Mouse (Mus musculus): ENCODE measurements around the gene 1700013G24Rik. TPM values are rescaled to one million over a fixed set of nuclear protein-coding genes. Genes with fewer than 3 reads are reported as not detected.

The 1700013G24Rik gene
- polyA plus RNA-seq, 1 experiment from 2014 or later: not detected

DNA sequence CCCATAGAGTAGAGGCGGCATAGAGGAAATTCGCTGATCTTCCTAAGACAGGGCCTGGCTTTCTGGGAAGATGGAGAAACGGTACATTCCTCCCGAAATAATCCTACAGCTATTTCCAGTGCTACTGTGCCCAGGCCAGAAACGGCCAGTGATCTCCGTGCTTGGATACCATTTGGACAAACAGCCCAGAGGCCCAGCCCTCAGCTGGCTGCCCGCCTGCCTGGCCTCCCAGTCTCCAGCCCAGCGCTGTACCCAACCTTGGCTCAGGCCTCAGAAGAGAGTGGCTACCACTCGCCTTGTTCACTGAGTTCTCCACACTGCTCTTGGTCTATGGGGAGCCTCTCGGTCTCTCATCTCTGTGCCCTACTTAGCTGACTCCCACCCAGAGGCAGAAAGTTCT lies 3.4 kb upstream of the 1700013G24Rik start:
- no peak for DNase-seq (ENCODE audit: low spot score)
- no peaks in the 10 kb centered on the region for H3K9me3 ChIP-seq (ENCODE audit: control insufficient read depth, low read length)
- no peak overlapping the region for H3K9ac ChIP-seq (ENCODE audit: low read length)
- H3K36me3 ChIP-seq (ENCODE audit: control insufficient read depth, insufficient read depth, low read length): no peaks in the 10 kb centered on the region
- WGBS: 83% methylated on average over 10 of the region's 10 CpGs
- no peaks in the 10 kb centered on the region for H3K27me3 ChIP-seq (ENCODE audit: control insufficient read depth, insufficient read depth, low read length)
- H3K4me1 ChIP-seq (ENCODE audit: control insufficient read depth, insufficient read depth, low read length): no peaks in the 10 kb centered on the region
- H3K4me2 ChIP-seq (ENCODE audit: low read depth): no peak overlapping the region
- no peak overlapping the region for H3K4me3 ChIP-seq (ENCODE audit: low read depth, low read length)
- no peak overlapping the region for H3K27ac ChIP-seq (ENCODE audit: low read depth, low read length)
- no peak for ATAC-seq (ENCODE audit: insufficient read depth, low FRiP score, low TSS enrichment)

DNA sequence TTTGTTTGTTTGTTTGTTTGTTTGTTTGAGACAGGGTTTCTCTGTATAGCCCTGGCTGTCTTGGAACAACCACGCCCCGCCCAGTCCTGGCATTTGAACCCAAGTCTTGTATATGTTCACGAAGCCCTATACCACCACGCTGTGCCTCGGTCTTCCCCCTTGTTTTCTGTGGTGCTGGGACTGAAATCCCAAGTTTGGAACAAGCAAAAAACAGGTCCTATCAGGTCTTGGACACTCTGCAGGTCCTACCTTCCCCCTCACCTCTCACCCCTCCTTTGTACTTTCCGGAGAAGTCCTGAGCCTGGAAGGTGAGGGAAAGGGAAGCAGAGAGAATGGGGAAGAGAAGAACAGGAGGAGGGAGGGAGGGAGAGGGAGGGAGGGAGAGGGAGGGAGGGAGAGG lies 894 bp upstream of the 1700013G24Rik start:
- 94% methylated on average over 6 of the region's 6 CpGs for WGBS
- Histone ChIP-seq H3K9me3 (ENCODE audit: control insufficient read depth, low read length) (no peaks in the 10 kb centered on the region), H3K27ac (ENCODE audit: low read depth, low read length) (no peak overlapping the region), H3K4me3 (ENCODE audit: low read depth, low read length) (no peak overlapping the region), H3K27me3 (ENCODE audit: control insufficient read depth, insufficient read depth, low read length) (no peaks in the 10 kb centered on the region), H3K9ac (ENCODE audit: low read length) (no peak overlapping the region), H3K36me3 (ENCODE audit: control insufficient read depth, insufficient read depth, low read length) (no peaks in the 10 kb centered on the region), H3K4me1 (ENCODE audit: control insufficient read depth, insufficient read depth, low read length) (no peaks in the 10 kb centered on the region), H3K4me2 (ENCODE audit: low read depth) (no peak overlapping the region)
- ATAC-seq (ENCODE audit: insufficient read depth, low FRiP score, low TSS enrichment) (no peak), DNase-seq (ENCODE audit: low spot score) (no peak)

DNA sequence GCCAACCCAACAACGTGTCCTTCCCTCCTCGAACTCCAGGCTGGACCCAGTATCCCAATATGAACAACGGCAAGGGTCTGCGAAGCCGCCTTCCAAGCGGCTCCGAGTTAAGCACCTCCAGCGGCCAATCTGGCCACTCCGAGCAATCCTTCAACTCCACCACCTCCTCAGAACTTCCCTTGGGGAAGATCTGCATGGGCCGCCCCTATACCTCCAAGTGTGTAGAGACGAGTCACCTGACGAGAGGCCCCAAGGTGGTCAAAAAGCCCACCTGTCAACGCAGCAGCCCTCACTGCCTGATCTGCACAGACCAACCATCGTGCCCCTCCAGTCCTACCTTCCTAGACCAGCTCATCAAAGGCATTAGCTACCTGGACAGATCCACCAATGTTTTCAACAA lies 1.5 kb downstream of the 1700013G24Rik start:
- Histone ChIP-seq H3K4me3 (ENCODE audit: low read depth, low read length) (no peak overlapping the region), H3K9me3 (ENCODE audit: control insufficient read depth, low read length) (no peaks in the 10 kb centered on the region), H3K27ac (ENCODE audit: low read depth, low read length) (no peak overlapping the region), H3K4me1 (ENCODE audit: control insufficient read depth, insufficient read depth, low read length) (no peaks in the 10 kb centered on the region), H3K4me2 (ENCODE audit: low read depth) (no peak overlapping the region), H3K9ac (ENCODE audit: low read length) (no peak overlapping the region), H3K27me3 (ENCODE audit: control insufficient read depth, insufficient read depth, low read length) (no peaks in the 10 kb centered on the region), H3K36me3 (ENCODE audit: control insufficient read depth, insufficient read depth, low read length) (no peaks in the 10 kb centered on the region)
- DNase-seq (ENCODE audit: low spot score): no peak
- WGBS: 92% methylated on average over 14 of the region's 14 CpGs
- no peak for ATAC-seq (ENCODE audit: insufficient read depth, low FRiP score, low TSS enrichment)

GRCm38 (mm10) chr4:137456581-137456980 lies 3.5 kb downstream of the 1700013G24Rik start:
- ATAC-seq (ENCODE audit: insufficient read depth, low FRiP score, low TSS enrichment): no peak
- Histone ChIP-seq H3K9me3 (ENCODE audit: control insufficient read depth, low read length) (no peaks in the 10 kb centered on the region), H3K27me3 (ENCODE audit: control insufficient read depth, insufficient read depth, low read length) (no peaks in the 10 kb centered on the region), H3K9ac (ENCODE audit: low read length) (no peak overlapping the region), H3K4me1 (ENCODE audit: control insufficient read depth, insufficient read depth, low read length) (no peaks in the 10 kb centered on the region), H3K4me3 (ENCODE audit: low read depth, low read length) (no peak overlapping the region), H3K27ac (ENCODE audit: low read depth, low read length) (no peak overlapping the region), H3K4me2 (ENCODE audit: low read depth) (no peak overlapping the region), H3K36me3 (ENCODE audit: control insufficient read depth, insufficient read depth, low read length) (no peaks in the 10 kb centered on the region)
- DNase-seq (ENCODE audit: low spot score): no peak
- 87% methylated on average over 12 of the region's 12 CpGs for WGBS

GRCm38 (mm10) chr4:137457292-137457691 lies 4.2 kb downstream of the 1700013G24Rik start:
- no peak for DNase-seq (ENCODE audit: low spot score)
- Histone ChIP-seq H3K9ac (ENCODE audit: low read length) (no peak overlapping the region), H3K4me3 (ENCODE audit: low read depth, low read length) (no peak overlapping the region), H3K36me3 (ENCODE audit: control insufficient read depth, insufficient read depth, low read length) (no peaks in the 10 kb centered on the region), H3K27me3 (ENCODE audit: control insufficient read depth, insufficient read depth, low read length) (no peaks in the 10 kb centered on the region), H3K4me1 (ENCODE audit: control insufficient read depth, insufficient read depth, low read length) (no peaks in the 10 kb centered on the region), H3K9me3 (ENCODE audit: control insufficient read depth, low read length) (no peaks in the 10 kb centered on the region), H3K27ac (ENCODE audit: low read depth, low read length) (no peak overlapping the region), H3K4me2 (ENCODE audit: low read depth) (no peak overlapping the region)
- WGBS: 84% methylated on average over 4 of the region's 4 CpGs
- ATAC-seq (ENCODE audit: insufficient read depth, low FRiP score, low TSS enrichment): no peak

DNA sequence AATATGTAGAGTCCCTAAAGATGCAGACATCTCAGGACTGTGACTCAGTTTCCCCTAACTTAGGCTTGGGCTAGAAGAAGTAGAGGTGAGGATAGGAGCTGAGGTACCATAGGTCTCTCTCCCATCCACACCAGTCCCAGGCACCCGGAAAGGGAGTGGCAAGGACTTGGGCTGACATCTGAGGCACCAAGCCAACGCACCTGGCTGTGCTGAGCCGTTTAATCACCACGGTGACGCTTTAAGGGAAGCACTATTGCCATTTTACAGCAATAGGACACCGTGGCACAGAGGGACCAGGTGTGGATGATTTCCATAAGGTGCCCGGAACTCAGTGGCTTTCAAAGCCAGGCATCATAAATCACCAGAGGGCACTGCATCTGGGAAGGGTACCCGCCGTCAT lies 5.2 kb downstream of the 1700013G24Rik start:
- no peaks in the 10 kb centered on the region for H3K36me3 ChIP-seq (ENCODE audit: control insufficient read depth, insufficient read depth, low read length)
- H3K4me3 ChIP-seq (ENCODE audit: low read depth, low read length): no peak overlapping the region
- no peak for DNase-seq (ENCODE audit: low spot score)
- H3K27ac ChIP-seq (ENCODE audit: low read depth, low read length): no peak overlapping the region
- H3K4me2 ChIP-seq (ENCODE audit: low read depth): no peak overlapping the region
- no peaks in the 10 kb centered on the region for H3K4me1 ChIP-seq (ENCODE audit: control insufficient read depth, insufficient read depth, low read length)
- H3K9ac ChIP-seq (ENCODE audit: low read length): no peak overlapping the region
- no peaks in the 10 kb centered on the region for H3K9me3 ChIP-seq (ENCODE audit: control insufficient read depth, low read length)
- no peaks in the 10 kb centered on the region for H3K27me3 ChIP-seq (ENCODE audit: control insufficient read depth, insufficient read depth, low read length)
- 87% methylated on average over 9 of the region's 9 CpGs for WGBS
- no peak for ATAC-seq (ENCODE audit: insufficient read depth, low FRiP score, low TSS enrichment)

DNA sequence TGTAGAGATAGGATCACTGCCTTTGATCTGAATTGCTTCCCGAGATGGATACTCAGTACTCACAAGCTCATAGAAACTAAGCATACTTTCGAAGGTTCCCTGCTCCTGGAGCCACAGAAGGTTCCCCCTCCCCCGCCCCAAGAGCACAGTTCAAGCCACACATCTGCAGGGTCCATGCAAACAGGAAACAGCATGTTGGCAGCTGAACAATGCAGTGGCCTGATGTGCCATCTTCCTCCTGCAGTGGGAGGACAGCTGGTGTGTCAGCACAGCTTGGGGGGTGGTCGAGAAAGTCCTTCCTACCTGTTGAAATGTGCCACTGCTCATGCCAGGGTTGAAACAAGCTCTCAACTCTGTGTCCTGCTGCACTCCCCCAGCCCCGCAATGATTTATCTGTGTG lies 5.8 kb downstream of the 1700013G24Rik start:
- 71% methylated on average over 5 of the region's 5 CpGs for WGBS
- Histone ChIP-seq H3K4me1 (ENCODE audit: control insufficient read depth, insufficient read depth, low read length) (no peaks in the 10 kb centered on the region), H3K4me2 (ENCODE audit: low read depth) (no peak overlapping the region), H3K9me3 (ENCODE audit: control insufficient read depth, low read length) (no peaks in the 10 kb centered on the region), H3K27me3 (ENCODE audit: control insufficient read depth, insufficient read depth, low read length) (no peaks in the 10 kb centered on the region), H3K27ac (ENCODE audit: low read depth, low read length) (no peak overlapping the region), H3K9ac (ENCODE audit: low read length) (no peak overlapping the region), H3K4me3 (ENCODE audit: low read depth, low read length) (no peak overlapping the region), H3K36me3 (ENCODE audit: control insufficient read depth, insufficient read depth, low read length) (no peaks in the 10 kb centered on the region)
- ATAC-seq (ENCODE audit: insufficient read depth, low FRiP score, low TSS enrichment): no peak
- no peak for DNase-seq (ENCODE audit: low spot score)

DNA sequence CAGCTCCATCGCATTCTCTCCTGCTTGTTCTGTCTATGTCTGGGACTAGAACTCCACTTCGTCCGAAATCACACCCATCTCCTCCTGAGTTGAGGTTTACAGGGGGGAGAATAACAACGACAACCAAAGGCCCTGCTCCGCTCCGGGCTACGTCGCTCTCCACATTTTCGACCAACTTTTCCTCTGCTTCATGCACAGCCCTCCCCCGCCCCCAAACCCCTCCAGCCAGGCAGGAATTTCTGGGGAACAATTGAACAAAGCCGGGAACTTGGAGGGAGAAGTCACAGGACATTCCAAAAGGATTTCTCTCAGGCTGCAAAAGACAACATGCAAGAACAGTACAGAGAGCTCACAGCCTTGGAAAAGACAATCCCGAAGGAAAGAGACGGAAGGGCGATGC lies 7.6 kb downstream of the 1700013G24Rik start:
- no peaks in the 10 kb centered on the region for H3K36me3 ChIP-seq (ENCODE audit: control insufficient read depth, insufficient read depth, low read length)
- no peak overlapping the region for H3K27ac ChIP-seq (ENCODE audit: low read depth, low read length)
- no peaks in the 10 kb centered on the region for H3K27me3 ChIP-seq (ENCODE audit: control insufficient read depth, insufficient read depth, low read length)
- H3K9ac ChIP-seq (ENCODE audit: low read length): no peak overlapping the region
- no peak overlapping the region for H3K4me3 ChIP-seq (ENCODE audit: low read depth, low read length)
- no peak overlapping the region for H3K4me2 ChIP-seq (ENCODE audit: low read depth)
- WGBS: 76% methylated on average over 14 of the region's 14 CpGs
- no peaks in the 10 kb centered on the region for H3K9me3 ChIP-seq (ENCODE audit: control insufficient read depth, low read length)
- H3K4me1 ChIP-seq (ENCODE audit: control insufficient read depth, insufficient read depth, low read length): no peaks in the 10 kb centered on the region
- DNase-seq (ENCODE audit: low spot score): no peak
- ATAC-seq (ENCODE audit: insufficient read depth, low FRiP score, low TSS enrichment): no peak

DNA sequence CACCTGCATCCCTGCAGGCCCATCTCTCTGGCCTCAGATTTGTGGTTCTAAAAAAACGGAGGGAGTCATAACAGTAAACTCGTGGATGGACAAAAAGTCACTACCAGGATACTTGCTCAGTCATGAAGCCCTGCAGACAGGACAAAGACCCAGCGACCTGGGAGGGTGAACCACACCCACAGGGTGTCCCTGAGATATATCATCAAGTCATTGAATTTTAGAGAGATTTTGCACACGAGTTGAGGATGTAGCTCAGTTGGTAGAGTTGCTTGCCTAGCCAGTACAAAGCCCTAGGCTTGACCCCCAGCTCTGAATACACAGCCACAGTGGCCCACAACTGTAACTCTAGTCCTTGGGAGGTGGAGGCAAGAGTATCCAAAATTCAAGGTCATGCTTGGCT lies 8.1 kb downstream of the 1700013G24Rik start:
- H3K36me3 ChIP-seq (ENCODE audit: control insufficient read depth, insufficient read depth, low read length): no peaks in the 10 kb centered on the region
- H3K4me3 ChIP-seq (ENCODE audit: low read depth, low read length): no peak overlapping the region
- no peak for DNase-seq (ENCODE audit: low spot score)
- H3K9me3 ChIP-seq (ENCODE audit: control insufficient read depth, low read length): no peaks in the 10 kb centered on the region
- H3K4me1 ChIP-seq (ENCODE audit: control insufficient read depth, insufficient read depth, low read length): no peaks in the 10 kb centered on the region
- no peak overlapping the region for H3K4me2 ChIP-seq (ENCODE audit: low read depth)
- ATAC-seq (ENCODE audit: insufficient read depth, low FRiP score, low TSS enrichment): no peak
- whole genome bisulfite sequencing: 75% methylated on average over 4 of the region's 4 CpGs
- no peak overlapping the region for H3K9ac ChIP-seq (ENCODE audit: low read length)
- no peak overlapping the region for H3K27ac ChIP-seq (ENCODE audit: low read depth, low read length)
- no peaks in the 10 kb centered on the region for H3K27me3 ChIP-seq (ENCODE audit: control insufficient read depth, insufficient read depth, low read length)

Data from neural tube, embryonic 11.5 days (tissue).